Mouse (Mus musculus) adrenal gland, adult 8-10 months (tissue): ENCODE data around the gene Mast1. TPM values are rescaled to one million over a fixed set of nuclear protein-coding genes. Genes with fewer than 3 reads are reported as not detected.
A peak's percentile ranks its signal among the peaks of the same experiment; 100 is the strongest.

Experiments used
- DNase-seq: peaks from one replicate; pipeline ENCODE4 v3.0.0; 2022
- total RNA-seq, 4 experiments: library from RNA; stranded (reverse); gene quantifications; 2 replicates each; pipeline ENCODE4 v1.2.4; 2022

Mast1 gene
- 1 to 10 TPM; 2.1 to 9.2 (median 5.9) TPM for total RNA-seq

DNA sequence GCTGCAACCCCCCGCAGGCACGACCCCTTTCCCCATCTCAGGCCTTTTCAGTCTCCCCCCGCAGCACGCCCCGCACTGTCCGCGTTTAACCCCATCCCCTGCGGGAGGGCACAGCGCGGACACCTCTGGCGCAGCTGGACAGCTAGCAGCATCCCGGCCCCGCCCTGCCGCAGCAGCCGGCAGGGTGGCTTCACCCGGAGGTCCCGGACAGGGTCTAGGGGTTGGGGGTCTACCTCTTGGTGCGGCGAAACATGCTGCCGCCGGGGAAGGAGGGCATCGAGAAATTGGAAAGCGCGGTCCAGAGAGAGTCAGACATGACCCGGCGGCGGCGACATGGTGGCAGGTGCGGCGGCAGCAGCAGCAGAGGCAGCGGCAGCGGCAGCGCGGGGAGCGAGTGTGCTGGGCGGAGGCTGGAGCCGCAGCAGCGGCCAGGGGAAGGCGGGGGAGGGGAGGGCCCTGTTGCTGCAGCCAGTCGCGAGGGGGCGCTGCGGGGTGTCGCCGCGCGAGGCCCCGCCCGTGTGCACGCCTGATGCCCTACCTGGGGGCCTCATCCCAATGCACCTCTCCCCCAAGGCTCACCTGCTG, at the start of gene Mast1:
TSS of gene Mast1 (minus strand) at position 398 of the 585 bp plus-strand sequence.
- no peak for DNase-seq

DNA sequence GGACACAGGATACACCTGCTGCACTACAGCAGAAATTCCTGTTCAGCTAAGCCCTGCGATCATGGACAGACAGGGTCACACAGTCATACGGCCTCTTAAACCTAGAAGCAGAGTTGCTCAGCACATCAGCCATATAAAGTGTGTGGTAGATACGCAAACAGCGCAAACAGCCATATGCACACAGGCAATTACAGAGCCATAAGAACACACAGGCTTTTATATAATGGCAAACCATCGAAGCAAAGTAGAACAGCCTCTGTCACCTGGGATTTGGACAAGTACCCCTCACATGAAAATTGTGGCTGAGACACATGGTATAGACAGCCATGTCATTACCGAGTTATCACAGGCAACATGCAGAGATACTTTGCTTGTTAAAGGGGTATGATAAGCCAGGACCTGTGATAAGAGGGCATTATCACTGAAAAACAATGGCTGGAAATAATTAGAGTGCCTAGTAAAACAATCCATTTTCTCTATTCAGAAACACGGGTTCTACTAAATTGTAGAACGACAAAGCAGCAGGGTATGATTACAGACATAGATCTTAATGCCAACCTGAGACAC, 49.3 kb upstream of the Mast1 start:
- DNase-seq, result no peak

DNA sequence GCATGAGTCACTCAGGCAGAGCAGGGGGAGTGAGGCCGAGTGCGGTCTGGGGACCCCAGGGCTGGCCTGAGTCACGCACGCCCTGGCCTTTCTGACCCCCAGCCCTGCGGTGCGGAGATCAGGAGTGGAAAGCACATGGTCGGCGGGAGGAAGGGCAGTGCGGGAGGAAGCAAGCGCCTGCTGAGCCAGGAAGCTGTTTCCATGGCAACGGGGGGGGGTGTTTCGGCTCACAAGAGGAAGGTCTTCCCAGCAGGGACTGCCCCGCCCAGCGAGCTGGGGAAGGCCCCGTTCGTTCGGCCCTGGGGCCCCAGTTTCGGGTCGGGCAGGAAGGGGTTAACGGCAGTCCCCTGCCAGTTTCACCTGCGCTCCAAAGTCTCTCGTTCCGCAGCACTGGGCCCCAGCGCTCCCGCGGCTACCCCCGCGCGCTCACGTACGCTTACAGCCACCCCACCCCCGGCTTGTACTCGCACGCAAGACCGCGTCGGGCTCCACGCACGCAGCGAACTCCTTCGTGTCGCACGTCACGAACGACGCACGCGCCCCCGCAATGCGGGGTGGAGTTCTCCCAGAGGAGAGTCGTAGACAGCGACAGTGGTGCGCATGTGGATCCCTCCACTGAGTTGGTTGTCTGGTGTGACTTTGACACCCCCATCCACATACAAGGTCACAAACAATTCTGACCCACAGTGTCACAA, 48.7 kb upstream of the Mast1 start:
- DNase-seq, result peak; percentile 88

DNA sequence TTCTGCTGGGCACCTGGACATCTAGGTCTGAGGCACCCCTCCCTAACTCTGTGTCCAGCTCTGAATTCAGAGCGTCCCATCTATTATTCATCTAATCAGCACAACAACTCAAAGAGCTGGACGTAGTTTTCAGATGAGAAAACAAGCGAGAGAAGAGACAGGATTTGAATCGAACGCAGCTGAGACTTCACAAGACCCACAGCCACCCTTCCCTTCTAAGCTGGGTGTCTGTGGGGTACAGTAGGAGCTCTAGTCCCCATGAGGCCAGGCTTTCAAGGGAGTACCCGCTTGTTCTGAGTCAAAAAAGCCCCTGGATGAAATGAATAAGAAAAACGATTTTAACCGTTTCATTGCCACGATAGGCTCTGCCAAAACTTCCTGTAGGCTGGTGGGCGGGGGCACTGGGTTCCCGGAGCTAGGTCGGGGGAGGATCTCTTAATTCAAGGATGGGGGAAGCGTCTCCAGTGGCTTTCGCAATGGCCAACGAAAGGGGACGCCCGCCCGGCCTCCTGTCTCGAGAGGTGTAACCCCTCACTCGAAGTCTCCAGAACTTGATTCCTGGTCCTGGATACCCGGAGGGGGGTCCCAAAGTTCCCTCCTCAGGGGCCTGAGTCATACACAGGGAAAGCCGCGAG, 48.0 kb upstream of the Mast1 start:
- no peak for DNase-seq

DNA sequence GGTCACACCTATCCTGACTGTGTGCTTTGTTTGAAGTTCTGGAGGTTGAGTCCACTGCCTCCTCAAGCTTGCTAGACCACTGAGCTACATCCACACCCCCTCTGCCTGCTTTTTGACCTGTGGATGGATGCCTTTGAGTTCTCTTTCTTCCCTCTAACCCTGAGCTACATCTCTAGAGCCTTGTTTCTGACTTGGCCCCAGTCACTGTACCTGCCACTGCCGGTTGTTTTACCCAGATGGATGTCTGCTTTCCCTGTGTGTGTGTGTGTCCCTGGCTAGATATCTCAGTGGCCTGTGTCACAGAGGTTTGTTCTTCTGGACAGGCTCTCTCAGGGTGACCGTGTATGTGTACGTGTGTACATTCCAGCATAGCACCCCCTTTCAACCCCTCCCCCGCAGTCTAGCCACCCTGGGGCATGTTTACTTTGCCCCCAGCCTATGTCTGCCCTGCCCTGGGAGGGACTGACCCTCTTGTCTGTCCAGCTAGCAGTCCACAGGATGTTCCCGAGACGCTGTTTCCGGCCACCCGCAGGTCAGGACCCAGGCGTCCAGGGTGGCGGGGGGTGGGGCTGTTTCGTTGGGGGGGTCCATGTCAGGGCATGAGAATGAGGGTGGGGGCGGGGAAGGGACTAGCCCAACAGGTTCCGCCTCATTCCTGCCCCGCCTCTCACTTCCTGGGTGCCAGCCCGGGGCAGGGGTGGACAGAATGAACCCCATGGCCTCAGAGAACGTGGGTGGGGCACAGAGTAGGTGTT, 47.3 kb upstream of the Mast1 start:
- no peak for DNase-seq

DNA sequence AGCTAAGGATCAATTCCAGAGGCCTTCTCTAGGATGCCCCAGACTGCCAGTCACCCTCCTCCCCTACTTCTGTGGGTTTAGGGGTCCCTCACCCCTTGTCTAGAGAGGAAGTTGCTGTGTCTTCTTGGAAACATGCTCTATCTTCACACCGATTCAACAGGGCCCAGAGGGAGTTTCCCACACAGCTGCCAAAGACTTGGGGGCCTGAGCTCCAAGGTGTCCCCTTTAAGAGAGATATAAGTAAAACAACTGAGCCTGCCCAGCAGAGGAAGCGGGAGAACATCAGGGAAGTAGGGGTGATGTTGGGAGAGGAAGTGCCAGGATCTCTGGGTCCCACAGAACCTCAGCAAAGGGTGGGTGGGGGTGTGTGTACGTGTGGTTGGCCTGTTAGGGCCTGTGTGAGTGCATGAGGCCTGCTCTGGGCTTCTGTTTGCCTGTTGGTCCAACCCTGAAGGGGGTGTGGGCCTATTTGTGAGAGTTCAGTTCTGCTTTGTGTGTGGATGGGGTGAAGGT, 45.4 kb upstream of the Mast1 start:
- no peak for DNase-seq

DNA sequence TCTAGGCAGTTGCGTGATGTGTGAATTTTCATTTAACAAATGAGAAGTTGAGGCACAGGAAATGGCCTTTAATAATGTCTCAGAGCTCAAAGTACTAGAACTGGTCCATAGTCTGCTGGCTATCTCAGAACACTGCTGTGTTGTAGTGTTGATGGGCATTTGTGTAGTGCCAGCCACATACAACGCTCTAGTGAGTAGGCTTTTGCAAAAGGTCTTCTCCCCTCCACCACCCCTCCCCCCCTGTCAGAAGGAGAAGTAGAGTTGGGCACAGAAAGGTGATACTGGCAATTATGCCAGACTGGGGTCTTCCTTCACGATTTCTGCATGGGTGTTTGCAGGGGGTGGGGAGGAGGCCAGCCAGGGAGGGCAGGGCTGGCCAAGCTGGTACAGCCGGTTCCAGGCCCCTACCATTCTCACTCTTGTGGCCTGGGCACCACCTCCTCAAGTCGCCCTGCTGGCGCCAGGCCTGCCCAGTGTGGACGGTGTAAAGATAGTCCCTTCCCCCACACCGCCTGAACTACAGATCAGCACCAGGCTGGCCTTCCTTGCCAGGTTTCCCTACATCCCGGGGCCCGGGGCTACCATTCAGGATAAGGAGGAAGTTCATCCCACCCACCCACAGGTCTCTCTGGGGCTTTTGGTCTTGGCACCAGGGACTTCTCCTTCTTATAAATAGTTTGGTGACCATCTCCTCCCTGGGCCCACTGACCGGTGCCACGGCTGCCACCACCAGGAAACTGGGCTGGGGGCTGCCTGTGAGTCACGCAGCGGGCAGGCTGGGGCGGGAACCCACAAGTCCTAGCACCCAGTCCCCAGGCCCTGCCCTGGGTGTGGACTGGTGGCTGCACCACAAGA, 44.7 kb upstream of the Mast1 start:
- DNase-seq, result no peak

DNA sequence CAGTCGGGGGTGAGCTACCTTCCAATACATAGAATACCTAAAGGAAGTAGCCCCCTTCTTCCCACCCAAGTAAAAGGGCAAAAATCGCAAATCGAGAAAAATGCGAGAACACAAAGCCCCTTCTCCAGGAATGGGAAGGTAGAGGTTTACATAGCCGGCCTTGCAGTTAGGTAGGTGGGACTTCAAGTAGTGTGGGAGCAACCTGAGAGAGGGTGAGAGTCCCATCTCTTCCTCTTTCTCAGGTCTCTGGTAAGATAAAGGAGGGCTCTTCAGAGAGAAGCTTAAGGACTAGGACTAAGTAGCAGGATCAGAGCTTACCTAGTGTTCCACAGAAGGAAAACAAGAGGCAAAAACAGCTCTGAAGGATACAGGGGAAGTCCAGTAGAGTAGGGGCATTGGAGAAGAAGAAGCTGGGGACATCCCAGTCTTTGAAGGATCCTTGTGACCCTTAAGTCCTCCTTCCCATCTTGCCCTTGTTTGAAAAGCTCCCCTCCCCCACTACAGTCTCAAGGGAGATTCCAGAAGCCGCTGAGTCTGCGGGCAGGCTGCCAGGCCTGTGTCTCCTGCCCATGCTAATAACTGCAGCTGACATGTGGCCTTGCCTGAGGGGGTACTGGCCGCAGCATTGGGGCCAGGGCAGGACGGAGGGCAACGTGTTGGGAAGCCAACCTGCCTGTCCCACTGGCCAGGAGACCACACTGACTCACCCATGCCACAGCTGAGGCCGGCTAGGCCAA, 43.6 kb upstream of the Mast1 start:
- DNase-seq, result peak; percentile 86

DNA sequence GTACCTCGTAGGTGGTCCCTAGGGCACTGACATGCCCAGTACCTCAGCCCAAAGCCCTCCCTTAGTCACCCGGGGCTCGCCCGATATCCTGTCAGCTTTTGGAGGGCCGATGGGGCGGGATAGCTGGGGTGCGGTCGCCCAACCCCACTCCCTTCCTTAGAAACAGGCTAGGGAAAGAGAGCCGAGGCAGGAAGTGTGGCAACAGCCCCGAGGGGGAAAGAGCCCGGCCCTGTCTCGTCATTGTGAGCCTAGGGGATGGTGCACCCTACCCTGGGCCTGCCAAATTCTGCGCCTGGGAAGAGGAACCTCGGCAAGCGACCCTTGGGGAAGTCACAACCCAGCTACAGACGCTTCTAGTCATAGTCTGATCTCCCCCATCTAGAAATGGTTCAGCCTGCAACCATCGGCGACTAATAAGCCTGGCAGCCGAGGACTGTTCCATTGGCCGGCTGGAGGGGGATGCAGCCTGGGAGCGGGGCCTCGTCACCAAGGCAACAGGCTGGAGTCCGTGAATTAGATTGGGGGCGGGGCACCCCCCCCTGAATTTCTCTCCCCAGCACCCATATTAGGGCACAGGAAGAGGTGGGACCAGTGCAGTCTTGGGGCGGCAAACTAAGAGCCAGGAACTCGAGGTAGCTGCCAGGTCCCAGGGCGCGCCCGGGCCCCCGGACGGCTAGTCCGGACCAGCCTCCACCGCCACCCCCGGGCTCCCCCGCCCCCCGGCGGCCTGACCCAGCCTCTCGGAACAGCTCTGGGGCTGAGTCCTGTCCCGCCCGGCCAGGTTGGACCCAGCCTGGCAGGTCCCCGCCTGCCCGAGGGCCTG, 42.7 kb upstream of the Mast1 start:
- peak; percentile 93 for DNase-seq

DNA sequence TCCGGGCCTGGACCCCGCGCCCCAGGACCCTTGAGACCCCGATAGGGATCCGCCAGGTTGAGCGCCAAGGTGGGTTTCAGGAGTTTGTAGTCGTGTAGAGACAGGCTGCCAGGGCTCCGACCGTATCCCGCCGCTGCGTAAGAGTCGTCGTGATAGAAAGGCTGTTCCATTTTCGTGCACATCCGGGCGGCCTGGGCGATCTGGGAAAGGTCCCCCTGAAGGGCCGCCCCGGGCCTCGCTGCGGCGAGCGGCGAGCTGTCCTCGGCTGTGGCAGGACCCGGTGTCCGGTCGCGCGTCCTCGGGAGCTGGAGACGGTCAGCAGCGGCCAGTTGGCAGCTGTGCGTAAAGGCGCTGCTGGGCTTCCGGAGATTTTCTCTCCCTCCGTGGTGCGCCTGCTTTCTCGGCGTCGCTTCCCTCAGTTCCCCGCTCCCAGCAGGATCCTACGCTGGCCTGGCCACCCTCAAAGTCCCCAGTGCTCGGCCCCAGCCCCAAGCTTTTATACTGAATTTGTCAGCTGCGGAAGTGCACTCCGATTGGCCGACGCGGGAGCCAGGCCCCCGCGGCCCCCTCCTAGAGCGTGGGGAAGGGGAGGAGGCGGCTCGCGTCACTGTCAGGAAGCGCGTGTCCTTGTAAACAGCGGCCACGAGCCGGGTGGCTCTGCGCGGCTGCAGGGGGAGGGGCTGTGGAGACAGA, 41.2 kb upstream of the Mast1 start, which contains the start of gene Junb:
TSS of gene Junb (minus strand) at position 471 of the 693 bp plus-strand sequence.
- DNase-seq, result peak; percentile 98

DNA sequence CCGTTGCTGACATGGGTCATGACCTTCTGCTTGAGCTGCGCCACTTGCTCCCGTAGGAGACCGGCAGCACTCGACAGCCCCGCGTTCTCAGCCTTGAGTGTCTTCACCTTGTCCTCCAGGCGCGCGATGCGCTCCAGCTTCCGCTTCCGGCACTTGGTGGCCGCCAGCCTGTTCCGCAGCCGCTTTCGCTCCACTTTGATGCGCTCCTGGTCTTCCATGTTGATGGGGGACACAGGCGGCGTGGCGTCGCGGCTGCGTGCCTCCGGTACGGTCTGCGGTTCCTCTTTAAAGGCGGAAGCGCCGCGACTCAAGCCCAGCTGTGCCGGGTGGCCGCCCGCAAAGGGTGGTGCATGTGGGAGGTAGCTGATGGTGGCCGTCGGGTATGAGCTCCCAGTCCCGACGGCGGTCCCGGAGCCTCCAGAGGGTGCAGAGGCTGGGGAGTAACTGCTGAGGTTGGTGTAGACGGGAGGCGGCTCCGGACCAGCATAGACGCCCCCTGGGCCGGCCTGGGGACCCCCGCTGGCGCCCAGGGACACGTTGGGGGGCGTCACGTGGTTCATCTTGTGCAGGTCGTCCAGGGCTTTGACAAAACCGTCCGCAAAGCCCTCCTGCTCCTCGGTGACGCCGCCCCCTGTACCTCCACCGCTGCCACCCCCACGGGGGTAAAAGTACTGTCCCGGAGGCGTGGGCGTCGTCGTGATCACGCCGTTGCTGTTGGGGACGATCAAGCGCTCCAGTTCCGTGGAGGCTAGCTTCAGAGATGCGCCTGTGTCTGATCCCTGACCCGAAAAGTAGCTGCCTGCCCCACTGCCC, 40.5 kb upstream of the Mast1 start:
- DNase-seq, result peak; percentile 78

DNA sequence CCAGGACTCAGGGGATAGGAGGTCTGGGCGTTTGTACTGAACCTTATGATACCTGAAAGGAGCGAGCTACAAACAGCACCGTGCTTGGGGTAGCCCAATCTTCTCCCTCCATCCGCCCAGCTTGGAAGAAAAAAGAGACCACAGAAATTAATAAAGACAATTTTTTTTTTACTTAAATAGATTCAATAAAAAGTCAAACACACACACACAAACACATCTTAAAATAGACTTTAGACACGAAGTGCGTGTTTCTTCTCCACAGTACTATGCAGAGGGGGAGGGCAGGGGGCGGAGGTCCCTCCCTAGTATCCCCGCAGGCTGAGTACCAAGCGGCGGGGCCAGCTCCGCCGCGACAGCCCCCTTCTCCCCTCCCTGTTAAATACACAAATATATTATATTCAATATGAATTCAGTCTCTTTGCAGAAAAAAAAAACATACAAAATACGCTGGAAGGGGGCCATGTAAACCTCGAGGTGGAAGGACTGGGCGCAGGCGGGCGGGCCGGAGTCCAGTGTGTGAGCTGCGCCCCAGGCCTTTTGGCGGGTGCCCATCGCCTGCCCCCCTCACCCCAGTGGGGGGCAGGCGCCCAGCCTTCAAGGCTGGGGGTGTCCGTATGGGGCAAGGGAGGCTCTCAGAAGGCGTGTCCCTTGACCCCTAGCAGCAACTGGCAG, 39.7 kb upstream of the Mast1 start:
- DNase-seq, result no peak

DNA sequence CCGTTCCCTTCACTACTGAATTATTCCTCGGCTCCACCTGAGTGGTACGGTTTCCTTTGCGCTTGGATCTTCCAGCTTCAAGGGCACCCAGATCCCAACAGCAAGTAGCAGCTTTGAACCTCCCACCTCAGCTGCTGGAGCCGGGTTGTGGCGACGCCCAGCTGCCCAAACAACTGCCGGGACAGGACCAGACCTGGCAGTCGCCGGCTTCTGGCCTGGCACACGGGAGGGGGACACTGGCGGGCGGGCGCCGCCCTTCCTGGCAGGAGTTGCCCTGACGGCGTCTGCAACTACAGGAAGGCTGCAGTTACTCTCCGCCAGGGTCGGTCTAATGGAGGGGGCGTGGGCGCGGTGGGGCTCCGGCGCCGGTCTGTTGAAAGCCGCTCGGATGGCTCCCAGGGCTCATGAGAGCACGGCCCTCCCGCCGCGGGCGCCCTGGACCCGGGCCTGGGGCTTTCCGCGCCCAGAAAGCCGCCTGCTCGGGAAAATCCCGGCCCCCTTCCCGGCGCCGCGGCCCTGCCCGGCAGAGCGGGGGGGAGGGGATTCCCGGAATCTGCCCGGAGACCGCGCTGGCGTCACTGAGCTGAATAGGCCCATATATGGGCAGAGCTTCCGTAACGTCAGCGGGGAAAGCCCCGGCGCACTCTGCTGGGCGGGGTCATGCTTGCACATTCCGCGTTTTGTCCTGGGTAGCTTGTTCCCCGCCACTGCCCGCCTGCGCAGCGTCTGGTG, 39.0 kb upstream of the Mast1 start:
- DNase-seq, result peak; percentile 97

DNA sequence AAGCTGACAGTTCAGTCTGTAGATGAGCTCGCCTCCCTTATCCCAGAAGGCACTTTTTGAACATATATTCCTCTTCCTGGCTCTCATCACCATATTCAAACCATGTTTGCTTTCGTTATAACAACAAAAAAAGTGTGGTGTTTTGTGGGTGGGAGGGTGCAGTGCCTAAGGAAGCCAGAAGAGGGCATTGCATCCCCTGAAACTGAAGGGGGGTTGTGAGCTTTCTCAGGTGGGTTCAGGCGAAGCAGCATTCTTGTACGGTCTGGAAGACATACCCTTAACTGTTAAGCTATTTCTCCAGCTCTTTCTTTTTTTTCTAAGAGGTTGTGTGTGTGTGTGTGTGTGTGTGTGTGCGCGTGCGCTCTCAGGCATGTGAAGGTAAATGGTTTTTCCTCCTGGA, 38.3 kb upstream of the Mast1 start:
- DNase-seq, result peak; percentile 61

DNA sequence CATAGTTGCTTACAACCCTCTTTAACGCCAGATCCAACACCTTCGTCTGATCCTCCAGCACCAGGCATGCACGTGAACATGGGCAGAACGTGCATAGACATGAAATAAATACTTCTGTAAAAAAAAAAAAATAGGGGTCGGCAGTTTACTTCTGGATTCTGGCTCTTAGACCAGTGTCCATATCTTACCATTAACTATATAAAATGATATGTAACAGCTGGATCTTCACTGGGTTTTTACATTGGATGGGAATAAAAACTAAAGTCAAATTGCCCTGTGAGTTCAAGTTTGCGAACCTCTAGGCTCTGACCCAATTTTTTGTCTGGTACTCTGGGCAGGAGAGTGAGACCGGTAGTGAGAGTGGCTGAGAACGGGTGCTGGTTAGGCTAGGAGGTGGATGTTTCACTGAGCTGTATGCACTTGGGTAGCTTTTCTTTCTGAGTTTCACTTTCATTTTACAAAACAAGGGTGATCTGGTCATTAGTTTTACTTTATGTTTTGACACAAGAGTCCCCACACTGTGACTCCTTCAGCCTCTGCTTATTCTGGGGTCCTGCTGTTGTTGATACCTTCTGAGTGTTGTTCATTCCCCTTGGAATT, 37.5 kb upstream of the Mast1 start:
- DNase-seq, result no peak

DNA sequence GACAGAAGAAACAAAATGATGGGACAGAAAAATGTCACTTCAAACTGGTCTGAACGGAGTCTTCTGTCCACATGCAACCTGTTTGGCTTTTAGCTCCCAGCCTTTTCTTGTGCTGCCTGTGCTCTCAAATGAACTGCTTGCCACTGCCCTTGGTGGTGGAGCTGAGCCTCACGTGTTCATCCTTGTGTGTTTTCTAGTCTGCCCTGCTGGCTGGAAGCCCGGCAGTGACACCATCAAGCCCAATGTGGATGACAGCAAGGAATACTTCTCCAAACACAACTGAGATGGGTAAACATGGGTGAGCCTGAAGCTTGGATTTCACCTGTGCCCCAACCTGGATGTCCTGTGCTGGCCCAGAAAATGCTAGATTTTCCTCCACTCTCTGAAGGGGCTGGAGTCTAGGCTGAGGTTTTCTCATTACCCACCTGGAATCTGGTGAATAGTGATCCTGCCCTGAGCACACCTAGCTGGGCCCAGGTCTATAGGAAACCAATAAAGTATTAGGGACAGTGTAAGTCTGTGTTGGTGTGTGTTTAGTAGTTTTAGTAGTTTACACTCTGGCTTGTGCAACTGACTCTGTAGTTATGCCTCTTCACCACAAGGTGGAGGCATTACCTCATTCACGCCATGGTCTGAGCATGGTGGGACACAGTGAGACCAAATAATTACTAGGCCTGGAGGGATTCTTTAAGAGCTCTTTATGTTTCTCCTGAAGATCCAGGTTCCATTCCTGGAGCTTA, 36.8 kb upstream of the Mast1 start:
- DNase-seq, result peak; percentile 88
